Mouse (Mus musculus): ENCODE data around the gene Snx15. TPM values are rescaled to one million over a fixed set of nuclear protein-coding genes. Genes with fewer than 3 reads are reported as not detected.

The Snx15 gene
- total RNA-seq, 1 experiment from 2014 or later = 26.9 TPM

GRCm38 (mm10) chr19:6121761-6122160 is 6.3 kb downstream of the Snx15 start:
- DNase-seq = no peak

GRCm38 (mm10) chr19:6118677-6119185 is 9.4 kb downstream of the Snx15 start:
- no peak for DNase-seq

DNA sequence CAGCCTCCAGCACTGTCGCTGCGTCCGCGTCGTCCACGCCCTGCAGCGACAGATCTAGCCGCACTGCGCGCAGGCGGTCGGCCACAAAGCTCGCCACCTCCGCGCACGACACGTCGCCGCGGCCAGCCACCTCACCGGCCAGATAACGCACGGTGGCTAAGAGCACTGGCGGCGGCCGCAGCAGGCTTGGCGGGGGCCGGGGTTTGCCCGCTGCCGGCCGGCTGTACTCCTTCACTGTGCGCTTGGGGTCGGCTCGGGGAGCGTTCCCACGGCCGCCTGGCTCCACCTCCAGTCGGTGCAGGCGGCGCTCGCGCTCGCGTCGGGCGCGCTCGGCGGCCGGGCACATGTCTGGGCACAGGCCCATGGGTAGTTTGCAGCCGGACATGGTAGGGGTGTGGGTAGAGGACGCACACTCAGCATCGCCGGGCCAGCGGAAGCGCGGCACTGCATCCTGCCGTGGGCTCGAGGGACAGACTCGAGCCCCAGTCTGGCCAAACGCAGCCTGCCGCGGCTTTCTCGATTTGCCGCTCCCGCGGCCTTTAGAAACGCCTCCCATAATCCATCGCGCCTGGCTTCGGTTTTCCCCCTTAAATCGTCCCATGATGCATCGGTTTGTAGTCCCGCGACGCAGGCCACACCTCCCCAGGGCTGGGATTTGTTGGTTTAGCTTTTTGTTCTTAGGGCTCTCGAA is 10.0 kb downstream of the Snx15 start, which contains the start of gene Sac3d1:
Gene Sac3d1 (minus strand): TSS at position 665 of the 691 bp plus-strand sequence.
- DNase-seq = peak; percentile 85

DNA sequence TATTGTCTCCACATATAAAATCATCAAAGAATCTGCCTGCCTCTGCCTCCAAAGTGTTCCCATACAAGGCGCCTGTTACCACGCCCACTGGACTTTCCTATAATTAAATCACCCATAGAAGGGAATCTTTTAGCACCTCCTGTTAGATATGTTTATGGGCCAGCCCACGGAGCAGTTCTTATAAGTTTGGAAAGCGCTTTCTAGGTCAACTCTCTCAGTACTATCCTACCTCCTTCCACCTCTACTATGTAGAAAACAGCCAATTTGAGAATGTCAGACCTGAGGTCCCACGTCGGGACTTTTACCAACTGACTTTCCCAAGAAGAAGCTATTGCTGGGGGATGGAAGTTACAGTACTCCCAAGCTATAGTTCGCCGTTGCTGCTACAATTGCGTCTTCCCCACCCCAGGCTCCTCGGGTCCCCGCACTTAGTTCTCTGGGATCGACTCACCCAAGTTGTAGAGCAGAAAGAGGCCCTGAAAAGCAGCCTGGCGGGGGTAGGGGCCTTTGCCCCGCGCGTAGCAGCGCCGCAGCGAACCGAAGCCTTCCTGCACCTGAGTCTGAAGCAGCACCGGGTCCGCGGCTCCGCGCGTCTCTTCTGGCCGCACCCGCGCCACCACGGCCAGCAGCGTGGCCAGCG is 10.6 kb downstream of the Snx15 start:
- DNase-seq = no peak

GRCm38 (mm10) chr19:6116113-6116850 is 11.8 kb downstream of the Snx15 start:
- peak; percentile 38 for DNase-seq

GRCm38 (mm10) chr19:6113116-6113515 is 15.0 kb downstream of the Snx15 start:
- DNase-seq = no peak

- no peak for DNase-seq
Observed at GRCm38 (mm10) chr19:6105586-6105985, 22.5 kb downstream of the Snx15 start, which contains the start of gene Naaladl1. Gene Naaladl1, plus strand, starts transcription at chr19:6105782.

DNA sequence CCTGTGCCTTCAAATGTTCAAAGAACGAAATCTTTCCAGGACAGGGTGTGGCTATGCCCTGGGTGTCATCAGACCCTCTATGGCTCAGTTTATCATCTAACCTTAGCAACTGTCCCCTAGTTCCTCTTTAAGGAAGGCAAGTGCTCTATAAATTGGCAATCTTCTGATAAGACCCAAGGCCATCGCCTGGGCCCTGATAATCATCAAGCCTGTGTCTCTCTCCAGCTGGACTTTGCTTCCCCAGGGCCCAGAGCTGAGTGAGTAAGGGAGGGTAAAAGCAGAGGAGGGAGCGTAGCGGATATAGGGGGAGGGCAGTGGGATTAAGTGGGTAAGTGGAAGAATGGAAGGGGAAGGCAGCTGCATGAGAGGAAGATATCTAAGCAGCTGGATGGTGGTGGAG is 23.6 kb downstream of the Snx15 start:
- no peak for DNase-seq

DNA sequence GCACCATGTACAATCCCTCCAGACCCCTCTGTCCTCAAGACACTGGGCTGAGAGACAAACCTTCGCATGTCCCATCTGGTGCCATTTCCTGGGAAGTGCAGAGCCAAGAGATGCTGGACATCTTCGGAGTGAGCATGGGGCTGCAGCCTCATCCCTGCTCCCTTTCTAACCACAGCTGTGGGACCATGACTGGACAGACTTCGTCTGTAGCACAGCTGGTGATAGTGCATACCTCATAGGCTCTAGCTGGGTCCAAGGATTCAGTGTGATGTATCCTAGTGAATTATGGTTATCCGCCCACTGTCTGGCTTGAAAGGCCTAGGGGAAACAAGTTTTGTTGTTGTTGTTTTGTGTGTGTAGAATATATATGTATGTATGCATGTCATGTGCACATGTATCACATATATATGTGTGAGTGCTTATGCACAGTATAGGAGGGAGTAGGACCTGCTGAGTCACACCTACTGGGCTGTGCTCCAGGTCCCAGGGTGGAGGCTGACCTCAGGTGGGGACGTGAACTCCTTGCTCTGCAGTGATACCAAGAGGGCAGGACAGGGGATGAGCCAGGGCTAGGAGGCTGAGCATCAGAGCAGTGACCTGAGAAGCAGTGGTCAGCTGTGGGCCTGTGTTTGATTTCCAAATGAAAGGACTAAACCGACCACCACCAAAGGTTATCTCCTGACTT is 25.8 kb downstream of the Snx15 start:
- DNase-seq = no peak

DNA sequence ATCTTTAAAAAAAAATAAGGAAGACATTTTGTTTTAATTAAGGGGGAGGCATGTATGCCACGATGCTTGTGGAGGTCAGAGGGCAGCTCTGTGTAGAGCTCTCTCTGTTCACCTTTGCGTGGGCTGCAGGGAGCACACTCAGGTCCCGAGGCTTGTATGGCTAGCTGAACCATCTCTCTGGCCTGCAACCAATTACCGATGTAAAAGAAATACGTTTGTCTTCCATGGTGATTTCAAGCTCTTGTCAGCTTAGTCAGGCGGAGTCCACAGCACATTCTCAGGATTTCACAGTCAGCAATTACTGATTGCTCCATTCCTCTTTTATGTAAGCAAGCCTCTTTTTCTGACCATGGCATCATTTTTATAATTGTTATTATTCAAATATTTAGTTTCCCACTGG is 26.9 kb downstream of the Snx15 start:
- DNase-seq = no peak

DNA sequence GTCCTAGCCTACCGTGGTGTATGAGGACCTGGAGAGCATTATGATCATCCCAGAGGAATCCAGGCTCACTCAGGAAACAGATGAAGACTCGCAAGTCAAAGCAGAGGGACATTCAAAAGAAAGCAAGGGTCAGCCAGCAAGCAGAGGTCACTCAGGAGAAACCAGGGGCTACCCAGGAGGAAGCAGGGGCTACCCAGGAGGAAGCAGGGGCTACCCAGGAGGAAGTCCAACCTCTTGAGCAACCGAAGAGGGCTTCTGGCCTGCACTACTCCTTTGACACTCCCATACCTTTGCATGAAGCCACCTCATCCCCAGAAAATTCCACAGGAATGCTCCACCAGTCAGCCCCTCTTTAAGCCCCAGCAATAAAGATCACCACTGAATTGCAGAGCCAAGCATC is 30.3 kb downstream of the Snx15 start:
- no peak for DNase-seq

GRCm38 (mm10) chr19:6094119-6094518 is 34.0 kb downstream of the Snx15 start, which contains the start of gene AC131692.1:
Gene AC131692.1, plus strand, starts transcription at chr19:6094419.
- no peak for DNase-seq

DNA sequence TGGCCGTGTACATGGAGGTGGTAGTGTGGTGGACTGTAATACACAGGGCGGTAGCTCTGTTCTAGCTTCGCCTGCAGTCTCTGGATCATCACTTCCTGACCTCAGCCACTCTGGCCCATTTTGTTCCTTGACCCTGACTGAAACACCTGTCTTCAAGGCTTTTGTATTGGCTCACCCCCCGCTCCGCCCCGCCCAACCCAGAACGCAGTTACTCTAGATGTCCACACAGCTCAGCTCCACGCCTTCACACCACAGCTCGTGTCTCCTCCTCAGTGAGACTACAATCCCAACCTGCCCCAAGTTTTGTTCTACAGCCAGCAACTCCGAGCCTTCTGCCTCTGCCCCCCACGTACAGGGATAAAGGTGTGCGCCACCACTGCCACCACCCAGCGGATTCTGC is 39.3 kb downstream of the Snx15 start:
- no peak for DNase-seq

DNA sequence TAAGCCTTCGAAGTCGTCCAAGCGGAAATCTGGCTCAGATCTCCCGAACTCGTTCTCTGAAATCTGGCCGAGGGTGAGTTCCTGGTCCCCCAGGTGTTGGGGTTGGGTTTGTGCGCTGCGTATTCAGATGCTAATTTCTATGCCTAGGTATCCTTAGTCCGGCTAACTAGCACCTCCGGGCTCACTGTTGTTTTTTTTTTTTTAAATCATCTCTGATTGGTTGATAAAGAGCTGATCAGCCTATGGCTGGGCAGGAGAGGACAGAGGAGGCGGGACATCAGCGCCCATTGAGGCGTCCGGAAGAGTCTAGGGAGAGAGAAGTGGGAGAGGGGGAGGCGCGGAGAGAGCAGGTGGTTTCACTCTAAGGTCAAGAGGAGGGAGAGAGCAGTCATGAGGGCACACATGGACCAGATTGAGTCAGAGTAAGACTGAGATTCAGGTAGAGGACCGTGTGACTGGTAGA is 42.7 kb downstream of the Snx15 start:
- DNase-seq = peak; percentile 48

- peak; percentile 94 for DNase-seq
Observed at GRCm38 (mm10) chr19:6084478-6085248, 43.4 kb downstream of the Snx15 start, which contains the start of the genes Zfpl1 and Cdca5. Gene Zfpl1, minus strand, starts transcription at chr19:6084956. Gene Cdca5, plus strand, starts transcription at chr19:6084983.

- no peak for DNase-seq
Observed at GRCm38 (mm10) chr19:6082156-6082555, 45.9 kb downstream of the Snx15 start, which contains the start of gene Gm28374. Gene Gm28374, minus strand, starts transcription at chr19:6082256.

DNA sequence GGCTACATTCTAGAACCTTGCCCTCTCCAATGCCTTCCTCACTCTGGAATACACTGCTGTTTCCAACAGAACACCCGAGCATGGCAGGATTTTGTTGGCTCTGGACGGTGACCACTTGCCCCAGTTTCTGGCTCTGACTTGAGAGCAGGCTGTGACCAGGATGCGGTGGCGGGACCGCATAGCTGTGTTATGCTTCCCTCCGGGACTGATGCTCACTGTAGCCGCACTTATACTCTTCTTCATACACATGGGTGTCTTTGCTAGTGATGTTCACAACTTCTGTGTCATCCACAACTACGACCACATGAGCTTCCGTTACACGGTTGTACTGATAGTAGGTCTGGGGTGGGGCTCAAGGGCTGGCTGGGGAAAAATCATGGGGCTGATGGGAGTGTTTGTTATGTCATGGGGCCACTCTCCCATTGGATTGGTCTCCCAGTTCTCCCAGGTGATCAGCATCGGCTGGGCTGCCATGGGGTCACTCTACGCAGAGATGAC is 48.1 kb downstream of the Snx15 start, which contains the start of gene Tmem262:
Gene Tmem262 (plus strand): TSS at position 51 of the 498 bp plus-strand sequence.
- DNase-seq = no peak

GRCm38 (mm10) chr19:6076564-6077393 is 51.3 kb downstream of the Snx15 start, which contains the start of gene Vps51:
Gene Vps51, minus strand, starts transcription at chr19:6077231.
- peak; percentile 72 for DNase-seq

DNA sequence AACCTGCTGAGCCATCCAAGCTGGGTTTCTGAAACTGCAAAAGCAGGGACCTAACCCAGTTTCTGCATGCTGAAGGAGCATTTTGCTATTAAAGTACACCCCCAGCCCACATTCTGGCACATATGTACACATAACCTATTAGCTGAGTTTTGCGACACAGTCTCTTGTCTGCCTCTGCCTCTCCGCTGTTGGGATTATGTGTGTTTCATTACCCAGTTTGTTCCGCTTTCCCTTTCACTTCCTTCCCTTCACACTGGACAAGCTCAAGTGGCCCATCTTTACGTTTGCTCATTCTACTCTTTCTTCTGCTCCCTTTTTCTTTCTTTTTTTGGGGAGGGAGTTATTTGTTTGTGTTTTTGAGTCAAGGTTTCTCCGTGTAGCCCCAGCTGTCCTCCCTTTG is 54.2 kb downstream of the Snx15 start:
- no peak for DNase-seq

- DNase-seq = no peak
Observed at GRCm38 (mm10) chr19:6071261-6071660, 56.8 kb downstream of the Snx15 start.

All from adrenal gland, postnatal 25 days (tissue).